Mouse (Mus musculus) lung, postnatal 0 days (tissue): ENCODE data around the gene Pla2g1b. TPM values are rescaled to one million over a fixed set of nuclear protein-coding genes. Genes with fewer than 3 reads are reported as not detected.

Experiments used
- ATAC-seq: fragments of 200-750 bp; cut with Nextera tagmentation; 2 replicates; pipeline ENCODE4 v1.8.0; 2017; ENCODE audit warnings: moderate library complexity
- DNase-seq: peaks from one replicate; pipeline ENCODE4 v3.0.0-alpha.2; 2016; ENCODE audit warnings: low spot score
- H3K27ac ChIP-seq: fragments of 300-500 bp; sonication (generic); 2 replicates; pipeline ENCODE4 v1.5.1; 2014; ENCODE audit warnings: antibody characterized with exemption, mild to moderate bottlenecking, low read length, mixed read lengths
- H3K27me3 ChIP-seq: fragments of 300-500 bp; sonication (generic); replicated peaks from 2 replicates; pipeline ENCODE4 v1.6.1; 2014; ENCODE audit warnings: low read length, mixed read lengths; ENCODE audit not compliant: insufficient read depth
- H3K36me3 ChIP-seq: fragments of 300-500 bp; sonication (generic); 2 replicates; pipeline ENCODE4 v1.6.1; 2014; ENCODE audit warnings: low read length, mixed read lengths; ENCODE audit not compliant: insufficient read depth
- H3K4me1 ChIP-seq: fragments of 300-500 bp; sonication (generic); 2 replicates; pipeline ENCODE4 v1.6.1; 2014; ENCODE audit warnings: antibody characterized with exemption, low read depth, low read length, mixed read lengths; ENCODE audit not compliant: insufficient read depth
- H3K4me2 ChIP-seq: fragments of 300-500 bp; sonication (generic); replicated peaks from 2 replicates; pipeline ENCODE4 v1.6.1; 2014; ENCODE audit warnings: low read depth, mild to moderate bottlenecking, low read length, moderate library complexity, mixed read lengths
- H3K4me3 ChIP-seq: fragments of 300-500 bp; sonication (generic); 2 replicates; pipeline ENCODE4 v1.5.1; 2014; ENCODE audit warnings: low read depth, low read length
- H3K9ac ChIP-seq: fragments of 300-500 bp; sonication (generic); replicated peaks from 2 replicates; pipeline ENCODE4 v1.6.1; 2014; ENCODE audit warnings: low read depth, mild to moderate bottlenecking
- H3K9me3 ChIP-seq: fragments of 300-500 bp; sonication (generic); 2 replicates; pipeline ENCODE4 v1.6.1; 2016; ENCODE audit warnings: low read length, mixed read lengths
- CTCF ChIP-seq: IDR thresholded peaks from 2 replicates; pipeline ENCODE4 v1.5.1; 2016; ENCODE audit warnings: antibody characterized with exemption, mild to moderate bottlenecking
- EP300 ChIP-seq: IDR thresholded peaks from 2 replicates; pipeline ENCODE4 v1.6.1; 2016; ENCODE audit warnings: antibody characterized with exemption, mild to moderate bottlenecking, control low read depth
- WGBS: fragments of 180-500 bp; shearing (Covaris S2); extraction: QIAGEN DNeasy Blood & Tissue Kit; methylation state at CpG from one replicate; pipeline ENCODE4 v1.1.7; 2014; 5-methylcytosine and 5-hydroxymethylcytosine counted together
- polyA plus RNA-seq: library from polyadenylated mRNA; unstranded; fragments of >200 nt; fragmentation: Nextera tagmentation; extraction: Ambion mirVana; gene quantifications from 2 replicates; pipeline ENCODE4 v1.2.1, GENCODE M21; 2015

Gene Pla2g1b
- polyA plus RNA-seq, 1 experiment from 2014 or later: 71.7 TPM

GRCm38 (mm10) chr5:115475337-115476106, 9.5 kb downstream of the Pla2g1b start:
- 0 out of 2 replicates have a peak, but pooled peaks cover 3% of the 10 kb centered on the region for H3K36me3 ChIP-seq
- no peak overlapping the region for H3K27ac ChIP-seq
- H3K4me1 ChIP-seq: peaks cover 4% of the 10 kb centered on the region
- no peaks in the 10 kb centered on the region for H3K9me3 ChIP-seq
- ATAC-seq (peak; percentile 68), DNase-seq (peak; percentile 74)
- peak overlapping the region; percentile 54 for H3K4me2 ChIP-seq
- no peak overlapping the region for H3K9ac ChIP-seq
- TF ChIP-seq CTCF (no peak), EP300 (no peak)
- WGBS: 15% methylated on average over 19 of the region's 22 CpGs
- peak overlapping the region; percentile 20 for H3K4me3 ChIP-seq
- no peaks in the 10 kb centered on the region for H3K27me3 ChIP-seq

- Histone ChIP-seq H3K27me3 (no peaks in the 10 kb centered on the region), H3K9me3 (no peaks in the 10 kb centered on the region), H3K36me3 (0 out of 2 replicates have a peak, but pooled peaks cover 3% of the 10 kb centered on the region), H3K4me2 (peak overlapping the region; percentile 54), H3K9ac (no peak overlapping the region), H3K4me1 (no peaks in the 10 kb centered on the region; the same call in 1 of the 2 replicates), H3K4me3 (peak overlapping the region; percentile 20; the same call in 1 of the 2 replicates), H3K27ac (no peak overlapping the region)
- ATAC-seq (peak; percentile 34; the same call in 1 of the 2 replicates), DNase-seq (peak; percentile 3)
- no peak for TF ChIP-seq CTCF
- no peak for TF ChIP-seq EP300
- 42% methylated on average over 12 of the region's 12 CpGs for WGBS
Observed at GRCm38 (mm10) chr5:115476107-115476727, 10.2 kb downstream of the Pla2g1b start.

DNA sequence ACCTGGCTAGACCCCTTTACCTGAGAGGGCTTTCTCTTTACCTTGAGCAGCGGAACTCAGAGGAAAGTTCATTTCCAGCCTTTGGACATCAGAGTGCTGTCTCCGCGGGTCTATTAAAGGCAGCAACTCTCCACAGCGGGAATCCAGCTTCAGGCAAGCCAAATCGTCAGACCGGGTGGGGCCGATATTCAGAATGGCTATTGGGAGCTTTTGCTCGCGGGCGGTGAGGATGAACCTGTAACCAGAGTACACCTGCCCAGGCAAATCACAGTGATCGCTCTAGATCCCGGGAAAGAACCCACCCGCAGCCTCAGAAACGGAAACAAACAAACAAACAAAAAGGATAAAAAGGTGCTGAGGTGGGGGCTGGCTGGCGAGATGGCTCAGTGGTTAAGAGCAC, 13.5 kb downstream of the Pla2g1b start:
- no peak for TF ChIP-seq CTCF
- no peak for TF ChIP-seq EP300
- no peak overlapping the region for H3K4me2 ChIP-seq
- ATAC-seq: no peak

DNA sequence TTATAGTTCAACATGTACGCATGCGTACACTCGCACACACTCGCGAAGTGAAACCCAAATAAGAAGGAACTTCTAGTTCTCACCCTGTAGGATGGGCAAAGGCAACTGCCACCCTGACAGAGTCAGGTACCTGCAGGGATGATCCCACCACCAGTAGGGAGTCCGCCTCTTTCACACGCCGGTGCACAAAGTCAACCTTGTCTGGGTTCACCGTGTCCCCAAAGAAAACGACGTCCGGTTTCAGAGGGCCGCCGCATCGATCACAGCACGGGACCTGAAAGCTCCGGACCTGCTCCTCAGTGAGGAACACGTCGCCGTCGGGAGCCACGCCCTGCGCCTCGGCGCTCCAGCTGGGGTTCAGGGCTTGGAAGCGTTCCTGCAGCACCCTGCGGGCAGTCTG, 14.0 kb downstream of the Pla2g1b start:
- no peak overlapping the region for H3K9ac ChIP-seq
- no peaks in the 10 kb centered on the region for H3K9me3 ChIP-seq
- H3K27ac ChIP-seq: no peak overlapping the region
- ATAC-seq: no peak
- no peaks in the 10 kb centered on the region; the same call in none of the 2 replicates for H3K4me1 ChIP-seq
- 33% methylated on average over 27 of the region's 27 CpGs for WGBS
- no peaks in the 10 kb centered on the region for H3K27me3 ChIP-seq
- no peak for TF ChIP-seq CTCF
- TF ChIP-seq EP300: no peak
- H3K36me3 ChIP-seq: 0 out of 2 replicates have a peak, but pooled peaks cover 3% of the 10 kb centered on the region
- no peak for DNase-seq
- no peak overlapping the region; the same call in 1 of the 2 replicates for H3K4me3 ChIP-seq
- H3K4me2 ChIP-seq: 0 out of 2 replicates have a peak overlapping the region, but pooled peaks have one; percentile 22

More for the DNA sequence above, 13.5 kb downstream of the Pla2g1b start:
- 0 out of 2 replicates have a peak, but pooled peaks cover 3% of the 10 kb centered on the region for H3K36me3 ChIP-seq
- H3K4me1 ChIP-seq: no peaks in the 10 kb centered on the region; the same call in none of the 2 replicates
- WGBS: 64% methylated on average over 15 of the region's 15 CpGs
- H3K27me3 ChIP-seq: no peaks in the 10 kb centered on the region
- no peaks in the 10 kb centered on the region for H3K9me3 ChIP-seq
- no peak overlapping the region for H3K9ac ChIP-seq
- no peak for DNase-seq
- H3K4me3 ChIP-seq: no peak overlapping the region
- H3K27ac ChIP-seq: no peak overlapping the region

GRCm38 (mm10) chr5:115482390-115483265, 16.6 kb downstream of the Pla2g1b start:
- Histone ChIP-seq H3K9ac (no peak overlapping the region), H3K4me2 (no peak overlapping the region), H3K27ac (no peak overlapping the region), H3K9me3 (no peaks in the 10 kb centered on the region), H3K4me1 (no peaks in the 10 kb centered on the region; the same call in 1 of the 2 replicates), H3K27me3 (no peaks in the 10 kb centered on the region), H3K36me3 (0 out of 2 replicates have a peak, but pooled peaks cover 3% of the 10 kb centered on the region), H3K4me3 (no peak overlapping the region)
- DNase-seq (no peak), ATAC-seq (no peak)
- 53% methylated on average over 38 of the region's 38 CpGs for WGBS
- no peak for TF ChIP-seq EP300
- no peak for TF ChIP-seq CTCF
